Mouse (Mus musculus): ENCODE results near the gene Olfr1109. TPM values are rescaled to one million over a fixed set of nuclear protein-coding genes. Genes with fewer than 3 reads are reported as not detected.

Olfr1109 gene
- not detected for polyA plus RNA-seq (2015; fragmentation: Illumina TruSeq; extraction: RNeasy Lipid Tissue Mini Kit (QIAGEN cat#74804); ENCODE audit: low read depth, low replicate concordance)

DNA sequence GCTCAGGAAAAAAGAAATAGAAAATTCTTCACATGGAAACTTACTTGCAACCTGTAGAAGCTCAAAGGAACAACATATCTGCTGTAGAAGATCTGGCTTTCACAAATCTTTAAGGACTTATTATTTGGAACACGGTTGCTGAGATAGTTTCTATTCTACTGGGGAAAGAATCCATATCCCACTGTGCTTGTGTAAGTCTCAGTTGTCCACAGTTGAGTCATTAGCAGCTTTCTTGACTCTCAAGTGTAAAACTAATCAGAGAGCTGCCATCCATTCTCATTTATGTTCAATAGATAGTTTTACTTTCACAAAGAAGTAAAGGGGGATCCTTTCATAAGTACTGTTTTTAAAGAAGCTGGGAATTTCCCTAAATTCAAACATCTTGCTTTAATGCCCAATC lies at the start of gene Olfr1109:
Olfr1109 (minus strand) TSS at position 101 of the 400 bp plus-strand sequence.

DNA sequence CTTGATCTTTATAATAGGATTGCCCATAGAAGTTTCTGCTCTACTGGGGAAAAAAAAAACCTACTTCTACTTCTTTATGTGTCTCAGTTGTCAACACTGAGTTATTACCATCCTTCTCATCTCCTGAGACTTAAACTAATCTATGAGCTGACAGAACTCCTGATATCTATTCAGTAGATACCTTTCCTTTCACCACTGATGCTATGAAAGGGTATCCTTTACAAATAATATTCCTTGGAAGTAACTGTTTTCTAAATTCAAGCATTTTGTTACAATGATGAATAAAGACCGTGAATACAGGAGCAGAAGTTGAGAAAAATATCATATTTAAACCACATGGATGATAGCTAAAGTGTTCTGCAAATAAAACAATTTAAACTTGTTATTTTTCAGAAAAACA lies 44.4 kb upstream of the Olfr1109 start, which contains the start of gene Olfr1110:
Olfr1110 (minus strand) TSS at position 101 of the 400 bp plus-strand sequence.

DNA sequence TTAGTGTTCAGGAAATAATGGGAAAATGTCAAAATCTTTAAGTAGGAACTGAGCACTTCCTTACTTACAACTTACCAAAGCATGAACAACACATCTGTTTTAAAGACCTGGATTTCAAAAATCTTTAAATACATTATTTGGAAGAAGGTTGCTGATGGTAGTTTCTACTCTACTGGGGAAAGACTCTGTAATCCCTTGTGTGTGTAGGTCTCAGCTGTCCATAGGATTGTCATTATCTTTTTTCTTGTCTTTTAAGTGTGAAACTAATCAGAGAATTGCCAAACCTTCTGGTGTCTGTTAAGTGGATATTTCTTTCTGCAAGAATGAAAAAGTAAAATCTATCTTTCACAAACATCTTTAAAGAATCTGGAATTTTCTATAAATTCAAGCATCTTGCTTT lies 18.7 kb upstream of the Olfr1109 start, which contains the start of gene Olfr259:
Olfr259 (minus strand) TSS at position 101 of the 400 bp plus-strand sequence.

DNA sequence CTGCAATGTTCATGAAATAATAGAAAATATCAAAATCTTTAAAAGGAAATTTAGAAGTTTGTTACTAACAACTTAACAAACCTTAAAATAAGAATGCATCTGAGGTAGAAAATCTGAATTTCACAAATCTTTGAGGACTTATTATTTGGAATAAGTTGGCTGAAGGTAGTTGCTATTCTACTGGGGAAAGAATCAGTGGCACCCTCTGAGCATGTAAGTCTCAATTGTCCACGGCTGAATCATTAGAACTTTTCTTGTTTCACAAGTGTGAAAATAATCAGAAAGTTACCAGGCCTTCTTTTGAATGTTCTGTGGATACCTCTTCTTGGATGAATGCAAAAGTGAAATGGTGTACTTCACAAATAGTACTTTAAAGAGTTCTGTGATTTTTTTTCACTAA lies 20.1 kb downstream of the Olfr1109 start, which contains the start of gene Olfr1107:
Olfr1107 (minus strand) TSS at position 101 of the 400 bp plus-strand sequence.

DNA sequence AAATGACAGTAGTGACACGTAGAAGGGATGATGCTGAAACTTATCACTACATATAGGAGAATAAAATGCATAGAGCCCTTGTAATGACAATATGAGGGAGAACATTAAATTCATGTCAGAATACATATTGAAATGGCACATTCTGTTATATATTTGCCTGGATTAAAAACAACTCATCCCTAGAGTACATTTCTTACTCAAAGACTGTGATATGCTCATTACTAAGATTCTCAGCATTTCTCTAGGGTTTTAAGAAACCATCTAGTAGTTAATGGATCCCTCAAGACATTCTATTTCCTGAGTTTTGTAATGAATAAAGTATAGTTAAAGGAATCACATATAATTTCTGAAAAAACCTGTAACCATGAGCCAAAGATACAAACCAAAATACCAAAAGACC lies 43.6 kb downstream of the Olfr1109 start, which contains the start of gene Olfr1106:
Olfr1106 (minus strand) TSS at position 101 of the 400 bp plus-strand sequence.

Other genes starting within 250 kb of the Olfr1109 start
- not detected for gene Olfr1095, start 244.3 kb downstream of the Olfr1109 start, polyA plus RNA-seq (2015; fragmentation: Illumina TruSeq; extraction: RNeasy Lipid Tissue Mini Kit (QIAGEN cat#74804); ENCODE audit: low read depth, low replicate concordance)
- gene Gm13723, start 221.2 kb downstream of the Olfr1109 start, polyA plus RNA-seq (2015; fragmentation: Illumina TruSeq; extraction: RNeasy Lipid Tissue Mini Kit (QIAGEN cat#74804); ENCODE audit: low read depth, low replicate concordance), result not detected
- not detected for gene Olfr1097, start 203.8 kb downstream of the Olfr1109 start, polyA plus RNA-seq (2015; fragmentation: Illumina TruSeq; extraction: RNeasy Lipid Tissue Mini Kit (QIAGEN cat#74804); ENCODE audit: low read depth, low replicate concordance)
- not detected for gene Olfr1098, start 171.5 kb downstream of the Olfr1109 start, polyA plus RNA-seq (2015; fragmentation: Illumina TruSeq; extraction: RNeasy Lipid Tissue Mini Kit (QIAGEN cat#74804); ENCODE audit: low read depth, low replicate concordance)
- gene Olfr1099, start 135.3 kb downstream of the Olfr1109 start, polyA plus RNA-seq (2015; fragmentation: Illumina TruSeq; extraction: RNeasy Lipid Tissue Mini Kit (QIAGEN cat#74804); ENCODE audit: low read depth, low replicate concordance), result not detected
- gene Olfr1100, start 116.1 kb downstream of the Olfr1109 start, polyA plus RNA-seq (2015; fragmentation: Illumina TruSeq; extraction: RNeasy Lipid Tissue Mini Kit (QIAGEN cat#74804); ENCODE audit: low read depth, low replicate concordance), result not detected
- not detected for gene Olfr1101, start 104.8 kb downstream of the Olfr1109 start, polyA plus RNA-seq (2015; fragmentation: Illumina TruSeq; extraction: RNeasy Lipid Tissue Mini Kit (QIAGEN cat#74804); ENCODE audit: low read depth, low replicate concordance)
- gene Olfr1102, start 97.6 kb downstream of the Olfr1109 start, polyA plus RNA-seq (2015; fragmentation: Illumina TruSeq; extraction: RNeasy Lipid Tissue Mini Kit (QIAGEN cat#74804); ENCODE audit: low read depth, low replicate concordance), result not detected
- gene Olfr1104, start 68.9 kb downstream of the Olfr1109 start, polyA plus RNA-seq (2015; fragmentation: Illumina TruSeq; extraction: RNeasy Lipid Tissue Mini Kit (QIAGEN cat#74804); ENCODE audit: low read depth, low replicate concordance), result not detected
- not detected for gene Olfr1105, start 59.5 kb downstream of the Olfr1109 start, polyA plus RNA-seq (2015; fragmentation: Illumina TruSeq; extraction: RNeasy Lipid Tissue Mini Kit (QIAGEN cat#74804); ENCODE audit: low read depth, low replicate concordance)
- not detected for gene Olfr1106, start 43.7 kb downstream of the Olfr1109 start, polyA plus RNA-seq (2015; fragmentation: Illumina TruSeq; extraction: RNeasy Lipid Tissue Mini Kit (QIAGEN cat#74804); ENCODE audit: low read depth, low replicate concordance)
- not detected for gene Olfr1107, start 20.2 kb downstream of the Olfr1109 start, polyA plus RNA-seq (2015; fragmentation: Illumina TruSeq; extraction: RNeasy Lipid Tissue Mini Kit (QIAGEN cat#74804); ENCODE audit: low read depth, low replicate concordance)
- not detected for gene Olfr259, start 18.6 kb upstream of the Olfr1109 start, polyA plus RNA-seq (2015; fragmentation: Illumina TruSeq; extraction: RNeasy Lipid Tissue Mini Kit (QIAGEN cat#74804); ENCODE audit: low read depth, low replicate concordance)
- gene Olfr1110, start 44.3 kb upstream of the Olfr1109 start, polyA plus RNA-seq (2015; fragmentation: Illumina TruSeq; extraction: RNeasy Lipid Tissue Mini Kit (QIAGEN cat#74804); ENCODE audit: low read depth, low replicate concordance), result not detected
- not detected for gene Olfr1111, start 56.6 kb upstream of the Olfr1109 start, polyA plus RNA-seq (2015; fragmentation: Illumina TruSeq; extraction: RNeasy Lipid Tissue Mini Kit (QIAGEN cat#74804); ENCODE audit: low read depth, low replicate concordance)
- gene Olfr1112, start 91.8 kb upstream of the Olfr1109 start, polyA plus RNA-seq (2015; fragmentation: Illumina TruSeq; extraction: RNeasy Lipid Tissue Mini Kit (QIAGEN cat#74804); ENCODE audit: low read depth, low replicate concordance), result not detected
- gene Olfr1113, start 113.0 kb upstream of the Olfr1109 start, polyA plus RNA-seq (2015; fragmentation: Illumina TruSeq; extraction: RNeasy Lipid Tissue Mini Kit (QIAGEN cat#74804); ENCODE audit: low read depth, low replicate concordance), result not detected
- not detected for gene Olfr1115, start 152.0 kb upstream of the Olfr1109 start, polyA plus RNA-seq (2015; fragmentation: Illumina TruSeq; extraction: RNeasy Lipid Tissue Mini Kit (QIAGEN cat#74804); ENCODE audit: low read depth, low replicate concordance)
- not detected for gene Olfr1116, start 171.5 kb upstream of the Olfr1109 start, polyA plus RNA-seq (2015; fragmentation: Illumina TruSeq; extraction: RNeasy Lipid Tissue Mini Kit (QIAGEN cat#74804); ENCODE audit: low read depth, low replicate concordance)
- gene Olfr1118, start 211.6 kb upstream of the Olfr1109 start, polyA plus RNA-seq (2015; fragmentation: Illumina TruSeq; extraction: RNeasy Lipid Tissue Mini Kit (QIAGEN cat#74804); ENCODE audit: low read depth, low replicate concordance), result not detected

Data from brain, adult 10 weeks (tissue).